Mouse (Mus musculus): Measurements from ENCODE around the gene Foxe3. TPM values are rescaled to one million over a fixed set of nuclear protein-coding genes. Genes with fewer than 3 reads are reported as not detected.

The Foxe3 gene
- polyA plus RNA-seq, 1 experiment from 2014 or later = not detected

DNA sequence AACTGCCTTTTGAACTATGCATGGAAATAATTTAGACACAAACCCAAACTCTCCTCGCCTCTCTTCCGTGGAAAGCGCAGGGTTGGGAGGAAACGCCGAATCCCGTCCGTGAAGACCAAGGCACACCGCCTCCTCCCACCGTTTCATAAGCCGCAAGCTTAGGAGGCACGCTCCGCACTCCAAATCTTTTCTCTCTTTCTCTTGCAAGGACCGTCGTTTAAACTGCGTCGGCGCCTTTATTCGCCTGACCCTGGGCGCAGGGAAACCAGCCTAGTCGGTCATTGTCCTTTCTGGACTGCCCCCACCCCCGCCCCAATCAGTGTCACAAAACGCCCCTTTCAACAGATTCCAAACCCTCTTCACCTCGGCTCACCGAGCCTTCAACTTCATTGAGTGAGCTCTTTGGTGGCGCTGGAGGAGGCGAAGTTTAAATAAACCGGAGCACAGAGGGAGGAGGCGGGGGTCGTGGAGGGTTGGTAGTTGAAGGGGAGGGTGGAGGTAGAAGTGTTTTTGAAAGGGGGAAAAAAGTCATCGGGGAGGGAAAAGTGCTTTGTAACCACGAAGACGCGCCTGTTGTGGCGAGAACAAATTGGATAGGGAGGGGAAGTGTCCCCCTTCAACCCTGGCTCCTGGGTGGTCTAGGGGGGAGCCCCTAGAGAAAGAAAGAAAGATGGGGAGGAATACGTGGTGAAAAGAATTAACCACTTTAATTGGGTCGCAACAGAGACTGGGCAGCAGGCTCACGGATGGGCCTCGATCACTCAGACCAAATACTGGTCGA lies 23.0 kb downstream of the Foxe3 start:
- no peak overlapping the region for H3K4me2 ChIP-seq (ENCODE audit: low read length)
- no peak overlapping the region for H3K4me3 ChIP-seq (replicated peaks; ENCODE audit: low read length)
- ATAC-seq = no peak

DNA sequence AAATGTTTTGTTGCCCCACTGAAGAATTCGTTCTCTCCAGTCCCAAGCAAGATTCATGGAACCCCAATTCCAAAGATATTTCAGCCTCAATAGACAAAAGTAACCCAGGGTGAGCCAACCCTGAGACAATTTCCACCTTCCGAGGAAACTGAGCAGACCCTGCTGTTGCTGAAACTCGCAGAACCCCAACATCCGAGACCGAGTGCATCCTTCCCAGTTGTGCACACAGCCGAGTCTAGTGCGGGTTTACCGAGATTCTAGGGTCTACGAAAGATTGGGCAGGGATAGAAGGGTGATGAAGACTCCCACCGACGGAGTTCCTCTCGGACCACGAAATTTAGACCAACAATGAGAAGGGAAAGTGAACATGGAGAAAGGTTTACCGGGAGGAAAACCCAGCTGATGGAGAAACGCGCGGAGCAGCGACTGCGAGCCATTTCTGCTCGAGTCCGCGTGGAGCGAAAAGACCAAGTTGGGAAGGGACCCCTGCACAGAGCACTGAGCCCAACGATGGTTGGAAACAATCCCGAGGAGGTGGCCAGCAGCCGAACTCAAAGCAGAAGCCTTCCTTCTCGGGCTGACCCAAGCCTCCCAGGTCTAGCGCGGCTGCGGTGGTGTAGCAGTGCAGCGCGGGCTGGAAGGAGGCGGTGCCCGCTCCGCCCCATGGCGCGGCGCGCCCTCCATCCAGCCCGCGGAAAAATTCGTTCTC lies 24.0 kb downstream of the Foxe3 start:
- WGBS = under 1% methylated on average over 41 of the region's 42 CpGs
- Histone ChIP-seq H3K4me3 (replicated peaks; ENCODE audit: low read length) (no peak overlapping the region), H3K9ac (replicated peaks; ENCODE audit: low read depth, low read length) (no peak overlapping the region), H3K4me1 (replicated peaks; ENCODE audit: control insufficient read depth, insufficient read depth, low read length) (peaks cover 5% of the 10 kb centered on the region; the same call in 1 of the 2 replicates), H3K4me2 (ENCODE audit: low read length) (no peak overlapping the region), H3K9me3 (ENCODE audit: control insufficient read depth, low read length) (no peaks in the 10 kb centered on the region), H3K36me3 (ENCODE audit: control insufficient read depth, insufficient read depth) (no peaks in the 10 kb centered on the region), H3K27ac (ENCODE audit: low read length) (no peak overlapping the region), H3K27me3 (replicated peaks; ENCODE audit: control insufficient read depth, insufficient read depth, low read length) (peaks cover 85% of the 10 kb centered on the region)
- 0 out of 2 replicates have a peak, but pooled peaks have one; percentile 9 for ATAC-seq

More for the DNA sequence above, 23.0 kb downstream of the Foxe3 start:
- WGBS = under 1% methylated on average over 39 of the region's 39 CpGs
- H3K9ac ChIP-seq (replicated peaks; ENCODE audit: low read depth, low read length) = no peak overlapping the region
- H3K27ac ChIP-seq (ENCODE audit: low read length) = no peak overlapping the region
- H3K36me3 ChIP-seq (ENCODE audit: control insufficient read depth, insufficient read depth) = no peaks in the 10 kb centered on the region
- peaks cover 85% of the 10 kb centered on the region for H3K27me3 ChIP-seq (replicated peaks; ENCODE audit: control insufficient read depth, insufficient read depth, low read length)
- H3K4me1 ChIP-seq (replicated peaks; ENCODE audit: control insufficient read depth, insufficient read depth, low read length) = peaks cover 9% of the 10 kb centered on the region
- H3K9me3 ChIP-seq (ENCODE audit: control insufficient read depth, low read length) = no peaks in the 10 kb centered on the region

DNA sequence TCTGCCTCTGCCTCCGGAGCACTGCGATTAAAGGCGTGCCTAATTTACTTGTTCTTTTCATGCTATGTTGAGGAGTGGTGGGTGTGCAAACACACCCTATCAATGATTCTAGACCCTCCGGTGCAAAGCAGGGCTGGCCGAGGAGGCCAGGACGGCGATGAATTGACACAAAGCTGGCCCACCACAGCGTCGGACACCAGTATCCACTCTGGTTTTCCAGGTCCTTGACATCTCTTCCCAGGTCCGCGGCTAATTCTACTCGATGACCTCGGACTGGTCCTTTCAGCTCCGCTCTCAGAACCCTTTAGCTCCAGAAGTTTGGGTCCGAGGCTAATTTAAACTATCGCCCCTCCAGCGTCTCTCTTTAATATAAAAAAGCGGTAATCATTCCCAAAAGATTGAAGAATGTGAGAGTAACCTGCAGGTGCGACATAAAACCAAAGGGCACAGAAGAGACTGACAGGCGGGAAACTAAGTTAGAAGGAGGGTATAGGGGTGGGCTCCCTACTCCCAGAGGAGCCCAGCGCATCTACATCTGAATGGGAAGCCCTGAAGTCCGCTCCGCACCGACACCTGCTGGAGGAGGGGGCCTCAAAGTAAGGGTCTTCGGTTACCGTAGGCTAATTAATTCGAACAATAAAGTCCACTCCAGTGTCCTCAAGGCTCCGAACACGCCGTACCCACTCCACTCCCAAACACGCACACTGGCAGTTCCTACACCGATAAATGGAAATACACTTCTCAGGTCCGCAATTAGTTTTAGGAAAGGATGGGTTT lies 24.8 kb downstream of the Foxe3 start:
- Histone ChIP-seq H3K36me3 (ENCODE audit: control insufficient read depth, insufficient read depth) (no peaks in the 10 kb centered on the region), H3K9me3 (ENCODE audit: control insufficient read depth, low read length) (no peaks in the 10 kb centered on the region), H3K27me3 (replicated peaks; ENCODE audit: control insufficient read depth, insufficient read depth, low read length) (peaks cover 79% of the 10 kb centered on the region), H3K27ac (ENCODE audit: low read length) (no peak overlapping the region), H3K4me2 (ENCODE audit: low read length) (no peak overlapping the region), H3K4me3 (replicated peaks; ENCODE audit: low read length) (no peak overlapping the region), H3K9ac (replicated peaks; ENCODE audit: low read depth, low read length) (no peak overlapping the region), H3K4me1 (replicated peaks; ENCODE audit: control insufficient read depth, insufficient read depth, low read length) (peaks cover 5% of the 10 kb centered on the region; the same call in 1 of the 2 replicates)
- WGBS = 2% methylated on average over 33 of the region's 33 CpGs
- ATAC-seq = peak; percentile 34; the same call in 1 of the 2 replicates

- no peak overlapping the region for H3K4me3 ChIP-seq (replicated peaks; ENCODE audit: low read length)
- no peak overlapping the region for H3K27ac ChIP-seq (ENCODE audit: low read length)
- peaks cover 67% of the 10 kb centered on the region for H3K27me3 ChIP-seq (replicated peaks; ENCODE audit: control insufficient read depth, insufficient read depth, low read length)
- whole genome bisulfite sequencing = 3% methylated on average over 3 of the region's 3 CpGs
- H3K4me2 ChIP-seq (ENCODE audit: low read length) = no peak overlapping the region
- H3K9me3 ChIP-seq (ENCODE audit: control insufficient read depth, low read length) = no peaks in the 10 kb centered on the region
- H3K36me3 ChIP-seq (ENCODE audit: control insufficient read depth, insufficient read depth) = no peaks in the 10 kb centered on the region
- no peak overlapping the region for H3K9ac ChIP-seq (replicated peaks; ENCODE audit: low read depth, low read length)
- peaks cover 5% of the 10 kb centered on the region; the same call in 1 of the 2 replicates for H3K4me1 ChIP-seq (replicated peaks; ENCODE audit: control insufficient read depth, insufficient read depth, low read length)
- no peak for ATAC-seq
Measured at GRCm38 (mm10) chr4:114899885-114900284, 25.9 kb downstream of the Foxe3 start.

DNA sequence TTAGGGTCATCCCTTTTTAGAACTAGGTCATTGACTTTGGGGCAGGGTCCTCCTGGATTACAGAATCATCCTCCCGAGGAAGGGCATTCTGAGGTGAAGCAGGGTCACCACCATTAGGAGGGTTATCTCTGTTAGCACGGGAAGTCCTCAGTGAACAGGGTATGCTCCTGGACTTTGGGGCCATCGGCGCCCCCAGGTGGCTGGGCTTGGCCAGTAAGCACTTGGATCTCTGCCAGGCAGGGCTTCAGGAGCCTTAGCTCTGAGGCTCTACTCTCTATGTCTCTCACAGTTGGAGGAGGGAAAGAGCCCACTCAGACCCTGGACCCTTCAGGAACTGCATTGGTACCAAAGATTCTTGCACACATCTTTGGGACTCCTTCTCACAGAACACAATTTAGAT lies 28.0 kb downstream of the Foxe3 start:
- peaks cover 53% of the 10 kb centered on the region for H3K27me3 ChIP-seq (replicated peaks; ENCODE audit: control insufficient read depth, insufficient read depth, low read length)
- no peak overlapping the region for H3K27ac ChIP-seq (ENCODE audit: low read length)
- no peak overlapping the region for H3K4me3 ChIP-seq (replicated peaks; ENCODE audit: low read length)
- peaks cover 5% of the 10 kb centered on the region; the same call in 1 of the 2 replicates for H3K4me1 ChIP-seq (replicated peaks; ENCODE audit: control insufficient read depth, insufficient read depth, low read length)
- no peak overlapping the region for H3K4me2 ChIP-seq (ENCODE audit: low read length)
- H3K9me3 ChIP-seq (ENCODE audit: control insufficient read depth, low read length) = no peaks in the 10 kb centered on the region
- 14% methylated on average over 4 of the region's 4 CpGs for WGBS
- H3K36me3 ChIP-seq (ENCODE audit: control insufficient read depth, insufficient read depth) = no peaks in the 10 kb centered on the region
- ATAC-seq = no peak
- no peak overlapping the region for H3K9ac ChIP-seq (replicated peaks; ENCODE audit: low read depth, low read length)

DNA sequence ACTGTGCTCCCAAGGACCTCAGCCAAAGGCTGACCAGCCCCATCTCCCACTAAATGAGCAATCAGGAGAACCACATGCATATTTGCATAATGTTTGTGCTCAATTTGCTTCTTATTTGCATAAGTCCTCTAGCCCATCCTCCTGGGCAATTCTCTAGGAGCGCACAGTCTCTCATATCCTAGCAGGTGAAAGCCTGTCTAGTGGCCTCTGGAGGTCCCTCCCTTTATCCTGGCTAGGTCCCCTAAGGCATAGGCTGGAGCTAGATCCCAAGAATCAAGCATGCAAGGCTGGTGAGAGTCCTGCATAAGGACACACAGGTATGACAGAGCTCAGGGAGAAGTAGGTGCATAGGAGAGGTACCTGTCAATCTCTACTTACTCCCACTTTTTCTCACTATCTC lies 43.6 kb downstream of the Foxe3 start:
- Histone ChIP-seq H3K4me2 (ENCODE audit: low read length) (no peak overlapping the region), H3K36me3 (ENCODE audit: control insufficient read depth, insufficient read depth) (no peaks in the 10 kb centered on the region), H3K27ac (ENCODE audit: low read length) (no peak overlapping the region), H3K9ac (replicated peaks; ENCODE audit: low read depth, low read length) (no peak overlapping the region), H3K9me3 (ENCODE audit: control insufficient read depth, low read length) (no peaks in the 10 kb centered on the region), H3K27me3 (replicated peaks; ENCODE audit: control insufficient read depth, insufficient read depth, low read length) (no peaks in the 10 kb centered on the region; the same call in 1 of the 2 replicates), H3K4me3 (replicated peaks; ENCODE audit: low read length) (no peak overlapping the region), H3K4me1 (replicated peaks; ENCODE audit: control insufficient read depth, insufficient read depth, low read length) (no peaks in the 10 kb centered on the region)
- WGBS = 52% methylated on average over 1 of the region's 1 CpGs
- no peak for ATAC-seq

DNA sequence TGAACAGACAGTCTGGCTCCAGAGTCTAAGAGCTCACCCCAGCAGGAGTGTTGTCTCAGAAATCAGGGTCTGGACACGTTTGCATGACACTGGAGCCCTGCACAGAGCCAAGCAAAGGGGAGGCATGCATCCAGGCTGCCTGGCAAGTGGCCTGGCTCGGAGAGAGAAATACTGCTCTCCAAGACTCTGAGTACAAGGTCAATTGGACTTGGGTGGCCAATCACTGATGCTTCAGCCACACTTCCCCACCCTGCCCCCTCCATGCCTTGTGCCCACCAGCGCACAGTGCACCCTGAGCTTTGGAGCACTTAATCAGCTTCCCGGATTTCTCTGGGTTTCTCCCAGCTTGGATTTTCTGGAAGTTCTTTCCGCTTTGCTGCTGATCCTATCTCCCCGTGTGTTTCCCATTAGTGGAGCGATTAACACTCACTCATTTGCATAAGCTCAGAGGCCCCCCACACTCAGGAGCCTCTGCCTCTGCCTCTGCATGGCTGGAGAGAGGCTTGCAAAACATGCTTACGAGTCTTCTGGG lies 49.3 kb downstream of the Foxe3 start:
- no peaks in the 10 kb centered on the region for H3K27me3 ChIP-seq (replicated peaks; ENCODE audit: control insufficient read depth, insufficient read depth, low read length)
- 12% methylated on average over 8 of the region's 8 CpGs for WGBS
- H3K4me2 ChIP-seq (ENCODE audit: low read length) = no peak overlapping the region
- no peak overlapping the region for H3K4me3 ChIP-seq (replicated peaks; ENCODE audit: low read length)
- no peak overlapping the region for H3K9ac ChIP-seq (replicated peaks; ENCODE audit: low read depth, low read length)
- H3K9me3 ChIP-seq (ENCODE audit: control insufficient read depth, low read length) = no peaks in the 10 kb centered on the region
- ATAC-seq = no peak
- no peak overlapping the region for H3K27ac ChIP-seq (ENCODE audit: low read length)
- H3K4me1 ChIP-seq (replicated peaks; ENCODE audit: control insufficient read depth, insufficient read depth, low read length) = no peaks in the 10 kb centered on the region
- no peaks in the 10 kb centered on the region for H3K36me3 ChIP-seq (ENCODE audit: control insufficient read depth, insufficient read depth)
